Mouse (Mus musculus) gastrocnemius, adult 8-10 months (tissue): ENCODE measurements at regions not wholly inside any gene's neighbourhood (a gene's known extent, or its start where the extent isn't known, plus 50 kb on each side); places are given as distances from the start of the nearest gene placed in this dataset.
"Not testable (repeated sequence)": the region's sequence is repeated elsewhere in the genome, so short reads cannot be mapped to it uniquely, and the experiment has no call there.

Experiments used
- DNase-seq, 2 experiments: peaks; one replicate each; pipeline ENCODE4 v3.0.0; 2022; ENCODE audit warnings: low spot score in 2 of 2

GRCm38 (mm10) chr5:148776796-148777659 lies 152.1 kb downstream of the Katnal1 start:
- no peak for DNase-seq

- DNase-seq = no peak
Observed at GRCm38 (mm10) chr5:148775232-148775631, 153.9 kb downstream of the Katnal1 start.

- DNase-seq = no peak
Observed at GRCm38 (mm10) chr5:148774446-148774845, 154.7 kb downstream of the Katnal1 start.

DNA sequence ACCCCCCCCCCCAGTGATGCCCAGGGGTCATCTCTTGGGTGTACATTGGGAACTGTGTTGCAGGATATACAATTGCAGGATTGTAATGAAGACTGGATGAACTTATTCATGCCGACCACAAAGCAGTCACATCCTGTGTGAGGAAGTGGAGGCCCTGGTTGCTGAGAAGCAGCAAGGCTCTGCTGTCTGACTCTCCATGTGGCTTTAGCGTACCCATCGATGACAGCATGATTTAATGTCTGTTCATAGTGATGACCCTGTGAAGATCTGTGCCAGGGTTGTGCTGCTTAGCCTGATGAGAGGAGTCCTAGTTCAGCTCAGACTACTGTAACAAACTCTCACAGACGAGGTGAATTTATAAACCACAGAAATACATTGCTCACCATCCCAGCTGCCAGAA lies 159.7 kb downstream of the Katnal1 start:
- no peak for DNase-seq

GRCm38 (mm10) chr5:148768346-148768745 lies 160.8 kb downstream of the Katnal1 start:
- no peak for DNase-seq

DNA sequence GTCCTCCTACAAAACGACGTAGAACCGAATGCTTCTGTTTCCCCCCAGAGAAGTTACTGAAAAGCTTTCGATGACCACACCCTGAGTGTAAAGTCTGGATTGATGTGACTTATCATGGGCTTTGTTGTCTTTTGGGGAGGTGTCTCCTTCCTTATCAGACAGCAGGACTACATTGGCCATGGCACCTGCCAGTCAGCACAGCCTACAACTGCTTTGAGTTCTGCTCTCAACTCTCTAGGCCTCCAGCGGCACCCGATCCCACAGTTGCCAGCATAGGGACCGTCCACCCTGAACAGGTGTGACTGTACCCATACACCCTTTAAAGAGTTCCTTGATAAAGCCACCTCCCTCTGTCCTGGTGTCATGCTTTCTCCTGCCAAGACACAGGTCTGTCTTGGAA lies 163.1 kb downstream of the Katnal1 start:
- no peak for DNase-seq

GRCm38 (mm10) chr5:148760108-148760507 lies 169.0 kb downstream of the Katnal1 start:
- no peak for DNase-seq

GRCm38 (mm10) chr5:148758786-148759185 lies 170.3 kb downstream of the Katnal1 start:
- DNase-seq = no peak

- DNase-seq = no peak
Observed at GRCm38 (mm10) chr5:148757715-148758114, 171.4 kb downstream of the Katnal1 start.

GRCm38 (mm10) chr5:148757236-148757635 lies 171.9 kb downstream of the Katnal1 start:
- no peak for DNase-seq

DNA sequence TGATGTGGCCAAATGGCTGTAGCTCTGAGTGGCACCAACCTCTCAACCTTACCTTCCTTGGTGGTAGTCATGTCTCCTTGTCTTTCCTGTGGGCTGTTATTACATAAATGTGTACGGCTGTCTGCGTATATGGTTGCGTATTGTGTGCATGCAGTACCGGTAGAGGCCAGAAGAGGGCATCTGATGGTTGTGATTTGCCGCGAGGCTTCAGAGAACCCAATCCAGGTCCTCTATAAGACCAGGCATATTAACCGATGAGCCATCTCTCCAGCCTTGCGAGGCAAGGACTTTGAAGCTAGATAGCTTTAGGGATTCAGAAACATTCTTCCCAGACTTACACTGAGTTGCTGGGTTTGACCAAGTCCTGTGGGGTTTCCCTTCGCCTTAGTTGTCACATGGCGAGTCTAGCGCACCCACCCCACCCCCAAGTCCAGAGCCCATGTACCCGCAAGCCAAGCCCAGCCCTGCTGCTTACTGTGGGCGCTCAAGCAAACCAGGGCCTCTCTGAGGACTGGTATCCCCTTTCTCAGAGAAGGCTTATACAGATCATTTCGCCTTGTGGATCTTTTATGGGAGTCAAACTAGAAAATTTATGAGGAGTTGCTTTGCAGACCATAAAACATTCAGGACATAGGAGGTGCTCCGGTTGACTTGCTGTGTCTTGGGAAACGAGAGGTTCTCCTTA lies 172.7 kb downstream of the Katnal1 start:
- no peak for DNase-seq

GRCm38 (mm10) chr5:148755807-148756206 lies 173.3 kb downstream of the Katnal1 start:
- DNase-seq = no peak

GRCm38 (mm10) chr5:148754896-148755295 lies 174.2 kb downstream of the Katnal1 start:
- no peak for DNase-seq

DNA sequence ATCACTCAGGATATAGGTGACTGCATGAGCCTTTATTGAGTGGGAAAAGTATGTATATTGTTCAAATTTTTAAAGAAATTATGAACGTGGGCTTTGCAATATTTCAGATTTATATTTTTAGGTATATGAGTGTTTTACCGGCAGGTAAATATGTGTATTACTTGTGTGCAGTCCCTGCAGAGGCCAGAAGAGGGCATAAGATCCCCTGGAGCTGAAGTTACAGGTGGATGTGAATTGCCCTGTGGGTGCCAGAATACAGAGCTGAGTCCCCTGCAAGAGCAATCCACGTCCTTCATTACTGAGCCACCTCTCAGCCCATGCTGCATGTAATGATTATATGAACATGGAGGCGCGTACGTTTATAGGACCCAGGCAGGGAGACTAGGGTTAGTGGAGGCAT lies 174.8 kb downstream of the Katnal1 start:
- no peak for DNase-seq

- no peak for DNase-seq
Observed at GRCm38 (mm10) chr5:148753457-148753856, 175.7 kb downstream of the Katnal1 start.

DNA sequence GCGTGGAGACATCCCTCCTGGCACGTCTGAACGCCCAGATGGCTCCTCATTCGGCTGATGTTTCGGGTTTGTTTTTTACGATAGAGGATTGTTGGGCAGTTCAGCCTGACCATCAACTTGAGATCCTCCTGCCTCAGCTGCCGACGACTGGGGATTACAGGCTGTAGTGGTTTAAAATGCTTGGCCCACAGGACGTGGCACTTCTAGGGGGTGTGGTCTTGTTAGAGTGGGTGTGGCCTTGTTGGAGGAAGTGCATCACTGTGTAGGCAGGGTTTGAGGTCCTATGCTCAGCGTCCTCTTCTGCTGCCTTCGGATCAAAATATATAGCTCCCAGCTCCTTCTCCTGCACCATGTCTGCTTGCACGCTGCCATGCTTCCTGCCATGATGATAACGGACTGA lies 177.1 kb downstream of the Katnal1 start:
- no peak for DNase-seq

GRCm38 (mm10) chr5:148750002-148750734 lies 179.0 kb downstream of the Katnal1 start:
- DNase-seq = no peak

DNA sequence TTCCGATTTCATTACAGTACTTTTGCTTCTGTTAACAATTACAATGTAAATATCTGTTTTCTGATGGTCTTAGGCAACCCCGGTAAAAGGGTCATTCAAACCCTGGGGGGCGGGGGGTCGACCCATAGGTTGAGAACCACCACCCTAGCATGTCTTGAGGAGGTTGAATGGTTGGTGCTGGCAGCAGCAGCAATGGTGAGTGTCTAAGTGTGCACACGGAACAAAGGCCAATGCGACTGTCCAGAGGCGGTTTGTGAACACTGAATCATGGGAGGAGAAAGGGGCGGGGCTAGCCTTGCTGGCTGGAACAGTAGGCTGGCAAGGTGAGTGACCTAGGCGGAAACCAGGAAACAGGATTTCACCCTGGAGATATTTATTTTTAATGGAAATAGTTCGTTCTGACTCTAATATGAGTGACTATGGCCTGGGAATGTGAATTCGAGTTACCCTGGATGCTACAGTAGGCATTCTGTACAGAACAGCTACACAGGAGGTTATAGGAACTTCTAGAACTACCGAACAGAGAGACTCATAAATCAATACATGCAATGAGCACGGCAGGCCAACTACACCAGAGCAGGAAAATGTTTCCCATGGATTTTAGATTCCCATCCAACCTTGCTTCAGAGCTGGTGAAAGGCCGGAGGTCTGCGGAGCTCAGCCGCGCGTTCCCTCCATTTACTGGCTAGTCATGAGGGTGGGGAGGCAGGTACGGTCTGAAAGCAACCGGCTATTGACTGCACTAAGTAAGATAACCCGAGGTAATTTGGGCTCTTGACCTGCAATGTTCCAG lies 181.0 kb downstream of the Katnal1 start:
- no peak for DNase-seq

- no peak for DNase-seq
Observed at GRCm38 (mm10) chr5:148747549-148747948, 181.6 kb downstream of the Katnal1 start.

DNA sequence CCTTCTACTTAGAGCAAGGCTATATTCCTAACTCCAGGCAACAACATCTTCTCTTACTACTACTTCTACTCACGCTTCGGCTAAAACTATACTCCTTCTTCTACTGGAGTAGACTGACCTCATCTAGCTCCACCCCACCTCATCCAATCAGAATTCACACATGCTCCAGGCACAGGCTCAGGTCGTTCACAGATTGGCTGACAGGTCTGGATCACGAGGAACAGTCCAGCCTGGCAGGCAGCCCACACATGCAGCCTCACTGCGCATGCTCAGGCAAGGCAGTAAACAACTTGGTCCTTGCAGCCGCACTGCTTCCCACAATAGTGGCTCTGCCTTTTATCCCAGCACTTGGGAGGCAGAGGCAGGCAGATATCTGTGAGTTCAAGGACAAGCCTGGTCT lies 182.4 kb downstream of the Katnal1 start:
- DNase-seq = not testable (repeated sequence)

DNA sequence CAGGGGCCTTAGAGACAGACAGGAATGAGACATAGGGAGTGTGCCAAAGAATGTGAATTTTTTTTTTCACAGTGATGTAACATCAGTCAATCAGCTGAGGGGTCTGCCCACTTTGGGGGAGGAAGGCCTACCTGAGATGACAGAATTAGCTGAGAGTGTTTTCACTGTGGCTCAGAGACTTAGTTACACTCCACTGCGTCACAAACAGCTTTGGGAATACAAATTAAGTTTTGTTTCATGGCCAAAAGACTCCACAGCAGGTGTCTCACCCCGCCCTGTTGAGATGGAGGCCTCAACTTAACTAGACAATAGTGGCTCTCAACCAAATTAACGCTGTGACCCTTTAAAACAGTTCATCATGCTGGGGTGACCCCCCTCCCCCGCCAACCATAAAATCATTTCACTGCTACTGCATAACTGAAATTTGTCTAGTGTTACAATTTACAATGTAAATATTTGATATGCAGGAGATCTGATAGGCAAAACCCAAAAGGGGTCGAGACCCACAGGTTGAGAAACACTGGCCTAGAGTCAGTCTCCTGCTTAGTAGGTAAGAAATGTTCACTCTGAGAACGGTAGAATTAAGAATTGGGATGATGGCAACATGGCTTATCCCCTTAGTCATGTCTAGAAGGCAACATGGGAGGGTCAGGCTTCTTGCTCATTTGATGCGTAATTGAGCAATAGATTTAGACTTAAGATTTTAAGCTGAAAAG lies 184.3 kb downstream of the Katnal1 start:
- no peak for DNase-seq
